Mouse (Mus musculus): ENCODE data around the gene Dmgdh.

DNA sequence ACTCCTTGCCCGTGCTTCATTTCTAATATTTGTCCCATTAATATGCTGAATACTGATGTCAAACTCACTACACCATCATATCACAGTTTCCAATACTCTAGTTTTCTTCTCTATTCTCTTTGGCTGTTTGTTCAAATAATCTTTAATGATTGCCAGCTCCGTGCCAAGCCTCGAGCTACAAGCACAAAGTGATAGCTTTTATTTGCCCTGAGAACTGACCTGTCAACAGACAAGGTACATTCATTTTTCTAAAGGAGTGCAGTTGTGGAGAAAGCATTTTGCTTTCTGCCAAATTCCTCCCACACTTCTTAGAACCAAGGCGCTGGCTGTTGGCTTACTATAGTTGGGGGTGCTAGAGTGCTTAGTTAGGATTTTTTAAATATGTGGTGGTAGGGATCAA lies 33.0 kb downstream of the Dmgdh start:
- TF ChIP-seq CTCF (IDR thresholded peaks at IDR 0.05; ENCODE audit: insufficient read depth, low read length) (no peak), POLR2A (IDR thresholded peaks at IDR 0.05; ENCODE audit: borderline replicate concordance, extremely low read depth, low read depth, low read length) (no peak)
